Mouse (Mus musculus): ENCODE results near the gene Sesn3.

DNA sequence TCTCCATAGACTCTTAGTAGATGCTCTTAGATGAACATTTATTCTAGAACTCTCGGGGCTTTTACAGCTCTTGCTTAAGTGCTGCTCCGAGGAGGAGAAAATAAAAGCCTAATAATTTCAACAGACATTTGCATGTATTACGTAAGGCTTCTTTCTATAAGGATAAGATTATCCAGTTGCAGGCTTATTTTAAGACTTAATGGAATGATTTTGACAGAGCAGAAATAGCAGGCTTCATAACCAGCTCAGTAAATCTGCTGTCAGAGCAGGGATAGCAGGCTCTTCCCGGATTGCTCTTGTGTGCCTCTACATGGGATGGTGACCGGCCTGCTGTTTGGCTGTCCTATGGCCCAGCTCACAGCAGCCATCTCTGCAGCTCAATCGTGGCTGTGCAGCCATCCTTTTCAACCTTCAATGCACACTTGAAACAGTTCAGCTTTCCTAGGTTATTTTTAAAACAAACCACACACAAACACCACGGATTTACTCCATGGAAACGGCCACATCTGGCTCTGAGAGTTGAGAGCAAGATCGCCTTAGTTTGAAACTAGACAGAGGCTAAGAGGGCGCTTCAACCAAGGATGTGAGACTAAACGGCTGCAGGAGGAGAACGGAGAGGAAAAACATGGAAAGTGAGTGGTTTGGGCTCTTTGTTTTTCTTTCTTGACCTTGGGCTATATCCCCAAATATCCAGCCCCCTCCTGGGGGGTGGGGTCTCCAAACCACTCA lies 27.2 kb upstream of the Sesn3 start:
- TF ChIP-seq CTCF (IDR thresholded peaks at IDR 0.05; ENCODE audit: low read depth) (no peak), EP300 (optimal IDR thresholded peaks at IDR 0.05) (no peak)
